21 mouse cellular contexts compared by ENCODE assay signal in the genomic region with DNA sequence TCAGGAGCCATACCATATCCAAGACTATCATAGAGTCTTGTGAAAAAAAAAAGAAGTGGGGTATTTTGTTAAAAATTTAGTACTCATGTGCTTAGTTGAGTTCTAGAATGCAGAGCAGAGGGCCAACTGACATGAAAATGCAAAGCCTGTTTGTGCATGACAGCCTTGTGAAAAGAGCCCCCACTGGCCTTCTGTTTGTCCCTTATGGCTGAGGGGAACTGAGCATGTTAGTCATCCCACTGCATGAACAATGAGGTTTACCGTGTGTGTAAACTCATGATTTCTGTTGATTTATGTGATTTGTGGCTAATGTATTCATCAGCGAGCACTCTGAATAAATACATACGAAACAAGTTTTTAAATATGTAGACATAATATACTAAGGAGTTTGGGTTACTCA.
A peak's percentile ranks its signal among the peaks of the same experiment; 100 is the strongest.
DNase-seq lines count a peak whose midpoint lies in the region; ATAC-seq and TF ChIP-seq lines count a peak whose summit lies in the region.
"Had no signal": no experiment of that assay in that cellular context is flagged by ENCODE, and none has a peak within 500 bp of the region (broad histone marks: within the 10 kb centered on the region; RNA-seq: fewer than 3 reads in every experiment).

No protein-coding gene starts in this region.

- peak; percentile 82 for ATAC-seq in forebrain, embryonic 16.5 days
- ATAC-seq in forebrain, embryonic 12.5 days (ENCODE audit: low FRiP score): no peak
- ATAC-seq in hindbrain, embryonic 11.5 days (ENCODE audit: low FRiP score): no peak
- ATAC-seq: hindbrain, postnatal 0 days had no signal

- TF ChIP-seq CTCF in layer of hippocampus, adult 2 months (conservative IDR thresholded peaks at IDR 0.05): no peak

- no peaks in the 10 kb centered on the region for H3K36me3 ChIP-seq in forebrain, embryonic 16.5 days (ENCODE audit: control insufficient read depth, insufficient read depth)
- no peaks in the 10 kb centered on the region for H3K36me3 ChIP-seq in forebrain, embryonic 12.5 days (replicated peaks)
- no peaks in the 10 kb centered on the region for H3K36me3 ChIP-seq in hindbrain, embryonic 11.5 days (ENCODE audit: control insufficient read depth, insufficient read depth, low read length)
- H3K36me3 ChIP-seq: embryonic facial prominence, embryonic 15.5 days; heart, embryonic 13.5 days; hindbrain, embryonic 13.5 days had no signal

- H3K4me3 ChIP-seq in forebrain, embryonic 16.5 days (replicated peaks; ENCODE audit: low read length): no peak overlapping the region
- H3K4me3 ChIP-seq in forebrain, embryonic 12.5 days (replicated peaks): no peak overlapping the region
- no peak overlapping the region for H3K4me3 ChIP-seq in layer of hippocampus, adult 2 months
- no peak overlapping the region for H3K4me3 ChIP-seq in hindbrain, embryonic 11.5 days (ENCODE audit: low read depth, low read length)
- H3K4me3 ChIP-seq: embryonic facial prominence, embryonic 15.5 days; erythroblast, embryonic 14.5 days; heart, embryonic 13.5 days; hindbrain, embryonic 13.5 days had no signal

- DNase-seq in layer of hippocampus, adult 2 months (ENCODE audit: low spot score in 2 of 2): peak; percentile 26 to 54
- no peak for DNase-seq in layer of hippocampus, postnatal 25 days (ENCODE audit: extremely low spot score in 1 of 2, low spot score in 1 of 2)
- peak; percentile 22 to 42 for DNase-seq in layer of hippocampus, adult 8-10 months (ENCODE audit: low spot score in 2 of 2)
- no peak for DNase-seq in hindbrain, embryonic 11.5 days (ENCODE audit: low spot score)
- DNase-seq: adrenal gland, adult 2 months; adrenal gland, postnatal 25 days; cerebellum, adult 11 months; cerebellum, adult 8-10 months; cerebellum, postnatal 14 days; embryo, embryonic 11 days; gastrocnemius, postnatal 36 days; heart, adult 11 months; heart, postnatal 36 days had no signal

- no peak overlapping the region for H3K4me2 ChIP-seq in forebrain, embryonic 16.5 days (ENCODE audit: low read length)
- no peak overlapping the region for H3K4me2 ChIP-seq in forebrain, embryonic 12.5 days
- H3K4me2 ChIP-seq in hindbrain, embryonic 11.5 days (replicated peaks; ENCODE audit: low read depth, low read length): no peak overlapping the region
- H3K4me2 ChIP-seq: embryonic facial prominence, embryonic 15.5 days; heart, embryonic 13.5 days; hindbrain, embryonic 13.5 days had no signal

- H3K9ac ChIP-seq in forebrain, embryonic 16.5 days (replicated peaks; ENCODE audit: low read depth, low read length): no peak overlapping the region
- H3K9ac ChIP-seq in forebrain, embryonic 12.5 days: no peak overlapping the region
- no peak overlapping the region for H3K9ac ChIP-seq in hindbrain, embryonic 11.5 days (ENCODE audit: low read depth, low read length)
- H3K9ac ChIP-seq: embryonic facial prominence, embryonic 15.5 days; heart, embryonic 13.5 days; hindbrain, embryonic 13.5 days had no signal

- peaks cover 4% of the 10 kb centered on the region; the same call in 1 of the 2 replicates for H3K4me1 ChIP-seq in forebrain, embryonic 16.5 days (replicated peaks; ENCODE audit: control insufficient read depth, insufficient read depth, low read length)
- no peaks in the 10 kb centered on the region for H3K4me1 ChIP-seq in forebrain, embryonic 12.5 days
- H3K4me1 ChIP-seq in hindbrain, embryonic 11.5 days (replicated peaks; ENCODE audit: control insufficient read depth, insufficient read depth, low read length): no peaks in the 10 kb centered on the region
- H3K4me1 ChIP-seq: embryonic facial prominence, embryonic 15.5 days; heart, embryonic 13.5 days; hindbrain, embryonic 13.5 days had no signal

- H3K9me3 ChIP-seq in forebrain, embryonic 16.5 days (ENCODE audit: control insufficient read depth, low read length): no peaks in the 10 kb centered on the region
- H3K9me3 ChIP-seq in forebrain, embryonic 12.5 days: no peaks in the 10 kb centered on the region
- H3K9me3 ChIP-seq in hindbrain, embryonic 11.5 days (ENCODE audit: control insufficient read depth, low read length): no peaks in the 10 kb centered on the region
- H3K9me3 ChIP-seq: embryonic facial prominence, embryonic 15.5 days; heart, embryonic 13.5 days; hindbrain, embryonic 13.5 days had no signal

- 60% methylated on average over 3 of the region's 3 CpGs for WGBS in forebrain, embryonic 16.5 days
- 80% methylated on average over 3 of the region's 3 CpGs for whole genome bisulfite sequencing in forebrain, embryonic 12.5 days
- WGBS in hindbrain, embryonic 11.5 days: 81% methylated on average over 3 of the region's 3 CpGs

- no peaks in the 10 kb centered on the region for H3K27me3 ChIP-seq in forebrain, embryonic 16.5 days (replicated peaks; ENCODE audit: control insufficient read depth, insufficient read depth, low read length)
- 0 out of 2 replicates have a peak, but pooled peaks cover 3% of the 10 kb centered on the region for H3K27me3 ChIP-seq in forebrain, embryonic 12.5 days
- no peaks in the 10 kb centered on the region for H3K27me3 ChIP-seq in hindbrain, embryonic 11.5 days (ENCODE audit: control insufficient read depth, insufficient read depth, low read length)
- H3K27me3 ChIP-seq: CH12.LX; embryonic facial prominence, embryonic 15.5 days; heart, embryonic 13.5 days; hindbrain, embryonic 13.5 days had no signal

- no peak overlapping the region; the same call in 1 of the 2 replicates for H3K27ac ChIP-seq in forebrain, embryonic 16.5 days (ENCODE audit: low read length)
- no peak overlapping the region for H3K27ac ChIP-seq in forebrain, embryonic 12.5 days
- no peak overlapping the region for H3K27ac ChIP-seq in layer of hippocampus, adult 2 months
- H3K27ac ChIP-seq in hindbrain, embryonic 11.5 days (ENCODE audit: low read depth, low read length): no peak overlapping the region
- H3K27ac ChIP-seq: embryonic facial prominence, embryonic 15.5 days; heart, embryonic 13.5 days; hindbrain, embryonic 13.5 days; hindbrain, postnatal 0 days had no signal

Comparison
In these comparisons a context has a peak if more than half of its experiments do, and no peak if none do; other contexts are left out.
1. DNase-seq: peak in layer of hippocampus, adult 2 months (2 of 2) and layer of hippocampus, adult 8-10 months (2 of 2); none in layer of hippocampus, postnatal 25 days (0 of 2) and hindbrain, embryonic 11.5 days (single experiment).